Mouse (Mus musculus): ENCODE measurements around the gene Agbl4.

DNA sequence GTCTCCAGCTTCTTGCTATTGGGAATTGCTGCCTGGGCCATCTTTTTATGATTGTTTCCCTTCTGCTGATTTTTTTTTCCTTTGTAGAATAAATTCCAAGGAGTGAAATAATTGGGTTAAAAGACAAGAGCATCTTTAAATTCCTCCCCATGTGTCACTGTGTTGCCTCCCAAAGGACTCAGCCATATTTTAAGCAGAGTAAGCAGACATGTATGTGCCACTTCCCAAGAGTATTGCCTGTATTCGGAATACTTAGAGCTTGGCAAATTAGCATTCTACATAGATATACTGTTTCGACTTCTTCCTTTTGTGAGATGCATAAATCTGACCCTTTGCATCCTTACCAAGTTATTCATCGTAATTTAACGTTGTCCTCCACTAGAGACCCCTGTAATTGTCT, 1070.3 kb downstream of the Agbl4 start:
- no peak for TF ChIP-seq POLR2A (IDR thresholded peaks at IDR 0.05; ENCODE audit: extremely low read depth, insufficient read depth, low read length)
- no peak for TF ChIP-seq CTCF (IDR thresholded peaks at IDR 0.05; ENCODE audit: low read depth, low read length)

Measured in liver, adult 2 months (tissue).